Mouse (Mus musculus) forebrain, embryonic 12.5 days (tissue): ENCODE measurements around the gene Isyna1. TPM values are rescaled to one million over a fixed set of nuclear protein-coding genes. Genes with fewer than 3 reads are reported as not detected.

Source experiments
- ATAC-seq: fragments of 200-750 bp; cut with Nextera tagmentation; 2 replicates; pipeline ENCODE4 v1.8.0; 2017; ENCODE audit warnings: moderate TSS enrichment; ENCODE audit not compliant: low FRiP score
- H3K27ac ChIP-seq: fragments of 300-500 bp; sonication (generic); 2 replicates; pipeline ENCODE4 v1.5.1; 2016; ENCODE audit warnings: mild to moderate bottlenecking
- H3K27me3 ChIP-seq: fragments of 300-500 bp; sonication (generic); 2 replicates; pipeline ENCODE4 v1.6.1; 2016; ENCODE audit warnings: mild to moderate bottlenecking
- H3K36me3 ChIP-seq: fragments of 300-500 bp; sonication (generic); replicated peaks from 2 replicates; pipeline ENCODE4 v1.6.1; 2016; ENCODE audit warnings: mild to moderate bottlenecking
- H3K4me1 ChIP-seq: fragments of 300-500 bp; sonication (generic); 2 replicates; pipeline ENCODE4 v1.6.1; 2016
- H3K4me2 ChIP-seq: fragments of 300-500 bp; sonication (generic); 2 replicates; pipeline ENCODE4 v1.6.1; 2016; ENCODE audit warnings: mild to moderate bottlenecking, moderate library complexity
- H3K4me3 ChIP-seq: fragments of 300-500 bp; sonication (generic); replicated peaks from 2 replicates; pipeline ENCODE4 v1.5.1; 2016; ENCODE audit warnings: mild to moderate bottlenecking
- H3K9ac ChIP-seq: fragments of 300-500 bp; sonication (generic); 2 replicates; pipeline ENCODE4 v1.6.1; 2016; ENCODE audit warnings: mild to moderate bottlenecking
- H3K9me3 ChIP-seq: fragments of 300-500 bp; sonication (generic); 2 replicates; pipeline ENCODE4 v1.6.1; 2016
- WGBS: fragments of 180-500 bp; shearing (Covaris S2); methylation state at CpG from one replicate; pipeline ENCODE4 v1.1.7; 2016; 5-methylcytosine and 5-hydroxymethylcytosine counted together
- polyA plus RNA-seq: library from polyadenylated mRNA; unstranded; fragments of >200 nt; fragmentation: Nextera tagmentation; extraction: Ambion mirVana; gene quantifications from 2 replicates; pipeline ENCODE4 v1.2.1, GENCODE M21; 2016

Gene Isyna1
- polyA plus RNA-seq, 1 experiment from 2014 or later: 107 TPM

DNA sequence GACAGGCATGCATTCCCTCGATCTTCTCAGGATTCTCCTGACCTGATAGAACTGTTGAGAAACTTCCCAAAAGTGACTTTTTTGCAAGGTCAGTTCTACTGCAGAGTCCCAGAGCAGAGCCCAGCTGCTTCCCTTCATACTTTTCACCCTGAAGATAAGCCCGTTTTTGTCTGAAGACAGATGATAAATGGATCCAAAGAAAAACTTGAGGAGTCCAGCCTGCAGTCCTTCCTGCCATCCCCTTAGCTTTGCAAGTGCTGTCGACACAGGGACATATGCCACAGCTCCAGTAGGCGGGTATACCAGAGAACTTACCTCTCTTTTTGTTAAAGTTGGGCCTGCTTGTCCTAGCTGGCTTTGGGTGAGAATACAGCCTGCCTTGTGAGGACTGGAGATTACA is 32.8 kb upstream of the Isyna1 start:
- Histone ChIP-seq H3K9me3 (no peaks in the 10 kb centered on the region), H3K4me1 (peaks cover 6% of the 10 kb centered on the region; the same call in 1 of the 2 replicates), H3K4me3 (no peak overlapping the region), H3K4me2 (no peak overlapping the region), H3K9ac (no peak overlapping the region), H3K36me3 (no peaks in the 10 kb centered on the region), H3K27me3 (no peaks in the 10 kb centered on the region), H3K27ac (no peak overlapping the region)
- WGBS: 86% methylated on average over 4 of the region's 4 CpGs
- no peak for ATAC-seq

DNA sequence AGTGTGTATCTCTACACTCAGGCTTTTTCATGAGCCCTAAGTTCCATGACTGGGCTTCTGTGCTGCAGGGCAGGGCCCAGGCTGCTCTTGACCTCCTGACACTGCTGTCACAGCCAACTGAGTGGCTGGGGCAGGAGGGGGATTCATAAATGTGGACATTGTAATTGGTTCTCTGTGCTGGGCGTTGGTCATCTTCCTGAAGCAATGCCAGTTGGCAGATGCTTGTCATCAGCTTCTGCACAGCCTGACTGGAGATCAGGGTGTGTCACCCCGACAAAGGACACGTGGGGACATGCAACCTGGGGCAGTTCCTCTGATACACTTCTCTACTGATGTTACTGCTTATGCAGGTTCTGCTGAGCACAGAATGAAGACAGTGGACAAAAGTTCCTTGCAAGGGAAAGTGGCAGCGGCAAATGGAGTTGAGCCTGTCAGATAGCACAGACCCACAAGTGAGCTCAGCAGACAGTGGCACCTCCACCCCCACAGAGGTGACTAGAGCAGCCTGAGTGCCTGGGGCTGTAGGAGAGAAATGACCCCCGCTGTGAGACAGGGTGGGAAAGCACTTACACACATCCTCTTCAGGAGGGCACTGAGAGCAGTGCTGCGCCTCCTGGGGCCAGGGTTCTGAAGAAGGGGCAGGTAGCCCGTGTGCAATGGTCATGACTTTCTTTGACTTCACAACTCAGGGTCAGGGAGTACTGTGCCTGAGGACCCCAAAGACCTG is 32.2 kb upstream of the Isyna1 start:
- Histone ChIP-seq H3K36me3 (no peaks in the 10 kb centered on the region), H3K4me2 (no peak overlapping the region), H3K27ac (no peak overlapping the region), H3K9me3 (no peaks in the 10 kb centered on the region), H3K4me1 (peaks cover 6% of the 10 kb centered on the region; the same call in 1 of the 2 replicates), H3K27me3 (no peaks in the 10 kb centered on the region), H3K9ac (no peak overlapping the region), H3K4me3 (no peak overlapping the region)
- no peak for ATAC-seq
- 87% methylated on average over 7 of the region's 7 CpGs for WGBS

DNA sequence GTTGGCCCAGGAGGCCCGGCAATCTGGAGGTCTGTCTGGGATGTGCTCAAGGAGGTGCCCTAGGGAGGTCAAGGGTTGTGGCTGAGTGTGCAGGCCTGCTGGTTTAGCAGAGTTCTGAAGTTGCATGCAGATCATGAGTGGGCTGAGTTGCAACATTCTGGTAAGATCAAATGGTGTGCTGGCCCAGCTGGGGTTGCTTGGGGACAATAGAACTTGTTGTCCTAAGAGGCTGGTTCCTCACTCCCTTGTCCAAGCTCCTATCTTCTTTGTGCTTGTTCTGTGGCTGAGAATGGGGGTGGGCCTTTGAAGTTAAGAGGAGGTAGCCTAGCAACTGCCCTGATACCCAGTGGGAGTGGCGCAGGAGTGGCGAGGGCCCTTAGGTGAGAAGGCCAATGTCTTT is 31.4 kb upstream of the Isyna1 start:
- H3K9ac ChIP-seq: no peak overlapping the region
- H3K9me3 ChIP-seq: no peaks in the 10 kb centered on the region
- ATAC-seq: no peak
- H3K27ac ChIP-seq: no peak overlapping the region
- no peak overlapping the region for H3K4me3 ChIP-seq
- peaks cover 6% of the 10 kb centered on the region; the same call in 1 of the 2 replicates for H3K4me1 ChIP-seq
- no peak overlapping the region for H3K4me2 ChIP-seq
- no peaks in the 10 kb centered on the region for H3K36me3 ChIP-seq
- H3K27me3 ChIP-seq: no peaks in the 10 kb centered on the region
- 89% methylated on average over 3 of the region's 3 CpGs for WGBS

DNA sequence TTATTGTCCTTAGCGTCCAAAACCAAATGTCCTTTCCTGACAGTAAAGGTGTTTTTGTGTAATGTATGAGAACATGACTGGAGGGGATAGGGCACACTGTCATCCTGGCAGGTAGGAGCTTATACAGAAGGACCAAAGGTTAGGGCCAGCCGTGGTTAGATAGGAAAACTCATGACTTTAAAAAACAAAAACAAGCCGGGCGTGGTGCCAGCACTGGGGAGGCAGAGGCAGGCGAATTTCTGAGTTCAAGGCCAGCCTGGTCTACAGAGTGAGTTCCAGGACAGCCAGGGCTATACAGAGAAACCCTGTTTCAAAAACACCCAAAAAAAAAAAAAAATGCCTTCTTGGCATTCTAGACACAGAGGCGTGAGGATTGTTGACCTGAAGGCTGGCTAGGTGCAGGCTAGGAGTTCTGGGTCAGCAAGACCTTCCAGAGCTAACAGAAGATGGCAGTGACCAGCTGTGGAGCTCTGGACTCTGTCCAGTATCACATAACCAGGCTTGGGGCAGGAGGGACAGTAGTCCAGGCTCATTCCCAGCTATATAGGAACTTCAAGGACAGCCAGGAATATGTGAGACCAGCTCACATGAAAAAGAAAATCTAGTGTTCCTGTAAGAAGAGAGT is 30.3 kb upstream of the Isyna1 start:
- Histone ChIP-seq H3K9ac (no peak overlapping the region), H3K27ac (no peak overlapping the region), H3K36me3 (no peaks in the 10 kb centered on the region), H3K9me3 (no peaks in the 10 kb centered on the region), H3K4me1 (peaks cover 6% of the 10 kb centered on the region; the same call in 1 of the 2 replicates), H3K27me3 (no peaks in the 10 kb centered on the region), H3K4me2 (no peak overlapping the region), H3K4me3 (no peak overlapping the region)
- 92% methylated on average over 6 of the region's 6 CpGs for whole genome bisulfite sequencing
- no peak for ATAC-seq

- ATAC-seq: no peak
- no peak overlapping the region for H3K4me3 ChIP-seq
- H3K4me1 ChIP-seq: peaks cover 6% of the 10 kb centered on the region; the same call in 1 of the 2 replicates
- no peaks in the 10 kb centered on the region for H3K36me3 ChIP-seq
- no peak overlapping the region for H3K4me2 ChIP-seq
- no peaks in the 10 kb centered on the region for H3K27me3 ChIP-seq
- 90% methylated on average over 3 of the region's 3 CpGs for WGBS
- H3K27ac ChIP-seq: no peak overlapping the region
- H3K9ac ChIP-seq: no peak overlapping the region
- H3K9me3 ChIP-seq: no peaks in the 10 kb centered on the region
These were observed 29.4 kb upstream of the Isyna1 start for GRCm38 (mm10) chr8:70564696-70565235.

GRCm38 (mm10) chr8:70565561-70565960 is 28.6 kb upstream of the Isyna1 start:
- 83% methylated on average over 3 of the region's 3 CpGs for WGBS
- H3K4me1 ChIP-seq: peaks cover 2% of the 10 kb centered on the region; the same call in 1 of the 2 replicates
- H3K27ac ChIP-seq: no peak overlapping the region
- H3K9ac ChIP-seq: no peak overlapping the region
- no peak overlapping the region for H3K4me3 ChIP-seq
- no peak for ATAC-seq
- H3K27me3 ChIP-seq: no peaks in the 10 kb centered on the region
- no peaks in the 10 kb centered on the region for H3K36me3 ChIP-seq
- no peaks in the 10 kb centered on the region for H3K9me3 ChIP-seq
- H3K4me2 ChIP-seq: no peak overlapping the region

DNA sequence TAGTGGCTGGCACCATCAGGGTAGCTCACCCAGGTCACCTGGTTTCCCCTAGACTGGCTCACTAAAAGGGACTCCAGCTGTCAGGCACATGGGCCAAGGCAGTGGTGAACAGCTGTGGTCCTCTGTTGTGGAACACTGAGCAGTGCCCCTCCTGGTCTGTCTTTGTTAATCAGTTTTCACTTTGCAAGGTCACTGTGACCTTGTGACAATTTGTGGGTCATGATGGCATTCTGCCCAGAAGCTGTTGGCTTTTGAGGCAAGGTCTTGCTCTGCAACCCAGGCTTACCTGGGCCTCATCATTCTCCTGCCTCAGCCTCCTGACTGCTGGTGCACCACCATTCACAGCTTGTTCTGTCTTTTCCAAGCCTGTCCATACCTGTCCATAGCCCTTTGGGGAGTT is 23.8 kb upstream of the Isyna1 start:
- Histone ChIP-seq H3K36me3 (peaks cover 11% of the 10 kb centered on the region; the same call in 1 of the 2 replicates), H3K27me3 (no peaks in the 10 kb centered on the region), H3K4me2 (no peak overlapping the region), H3K4me1 (0 out of 2 replicates have a peak, but pooled peaks cover 5% of the 10 kb centered on the region), H3K9ac (no peak overlapping the region), H3K9me3 (no peaks in the 10 kb centered on the region), H3K27ac (no peak overlapping the region), H3K4me3 (no peak overlapping the region)
- no peak for ATAC-seq

GRCm38 (mm10) chr8:70570990-70571389 is 23.2 kb upstream of the Isyna1 start:
- 80% methylated on average over 6 of the region's 6 CpGs for WGBS
- Histone ChIP-seq H3K27me3 (no peaks in the 10 kb centered on the region), H3K4me2 (no peak overlapping the region), H3K4me3 (no peak overlapping the region), H3K4me1 (0 out of 2 replicates have a peak, but pooled peaks cover 5% of the 10 kb centered on the region), H3K9ac (no peak overlapping the region), H3K27ac (no peak overlapping the region), H3K36me3 (peaks cover 11% of the 10 kb centered on the region; the same call in 1 of the 2 replicates), H3K9me3 (no peaks in the 10 kb centered on the region)
- ATAC-seq: no peak

- ATAC-seq: no peak
- Histone ChIP-seq H3K4me3 (no peak overlapping the region), H3K27me3 (no peaks in the 10 kb centered on the region), H3K4me2 (no peak overlapping the region), H3K9me3 (no peaks in the 10 kb centered on the region), H3K4me1 (0 out of 2 replicates have a peak, but pooled peaks cover 5% of the 10 kb centered on the region), H3K27ac (no peak overlapping the region), H3K36me3 (peaks cover 25% of the 10 kb centered on the region), H3K9ac (no peak overlapping the region)
These were observed 19.9 kb upstream of the Isyna1 start for GRCm38 (mm10) chr8:70574302-70574701.

DNA sequence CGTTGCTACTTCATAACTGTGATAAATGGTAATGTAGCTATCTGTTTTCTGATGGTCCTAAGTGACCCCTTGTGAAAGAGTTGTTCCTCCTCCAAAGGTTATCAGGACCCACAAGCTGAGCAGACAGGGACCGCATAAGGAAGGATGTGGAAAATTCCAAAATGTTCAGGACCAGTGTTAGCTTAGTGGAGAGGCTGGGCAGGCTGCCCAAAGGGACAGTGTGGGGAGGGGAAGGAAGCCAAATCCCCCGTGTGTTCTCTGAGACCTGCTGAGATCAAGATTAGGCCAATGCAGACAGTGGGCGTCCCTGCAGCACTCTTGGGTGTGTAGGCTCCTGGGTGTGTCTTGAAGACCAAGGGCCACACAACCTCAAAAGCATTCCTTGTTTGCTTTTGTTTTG is 19.3 kb upstream of the Isyna1 start:
- Histone ChIP-seq H3K4me2 (no peak overlapping the region), H3K9me3 (no peaks in the 10 kb centered on the region), H3K4me3 (no peak overlapping the region), H3K27me3 (no peaks in the 10 kb centered on the region), H3K27ac (no peak overlapping the region), H3K9ac (no peak overlapping the region), H3K36me3 (peaks cover 26% of the 10 kb centered on the region), H3K4me1 (0 out of 2 replicates have a peak, but pooled peaks cover 5% of the 10 kb centered on the region)
- 89% methylated on average over 4 of the region's 4 CpGs for WGBS
- ATAC-seq: no peak

- Histone ChIP-seq H3K36me3 (peaks cover 49% of the 10 kb centered on the region), H3K4me1 (no peaks in the 10 kb centered on the region), H3K27ac (no peak overlapping the region), H3K27me3 (no peaks in the 10 kb centered on the region), H3K9ac (no peak overlapping the region), H3K4me3 (no peak overlapping the region), H3K4me2 (no peak overlapping the region), H3K9me3 (no peaks in the 10 kb centered on the region)
- WGBS: 95% methylated on average over 3 of the region's 3 CpGs
- no peak for ATAC-seq
These were observed 17.0 kb upstream of the Isyna1 start for GRCm38 (mm10) chr8:70577207-70577606.

GRCm38 (mm10) chr8:70583476-70584387 is 10.4 kb upstream of the Isyna1 start:
- no peaks in the 10 kb centered on the region for H3K4me1 ChIP-seq
- no peaks in the 10 kb centered on the region for H3K9me3 ChIP-seq
- ATAC-seq: no peak
- no peak overlapping the region for H3K4me3 ChIP-seq
- H3K27ac ChIP-seq: no peak overlapping the region
- peaks cover 90% of the 10 kb centered on the region for H3K36me3 ChIP-seq
- peak overlapping the region; percentile 7; the same call in 1 of the 2 replicates for H3K9ac ChIP-seq
- 95% methylated on average over 18 of the region's 18 CpGs for WGBS
- no peaks in the 10 kb centered on the region for H3K27me3 ChIP-seq
- H3K4me2 ChIP-seq: no peak overlapping the region
